Mouse (Mus musculus) monocyte, adult 5-6 weeks (primary cell): ENCODE data around the gene Babam1. TPM values are rescaled to one million over a fixed set of nuclear protein-coding genes. Genes with fewer than 3 reads are reported as not detected.

Source experiments
- total RNA-seq: library from RNA; stranded (forward); fragments of 200-1000, 200-491, 200-594 nt; gene quantifications from 3 replicates; pipeline ENCODE4 v1.2.3, GENCODE M21; 2017

Babam1 gene
- total RNA-seq, 1 experiment from 2014 or later, result 61.4 TPM

Other genes starting within 250 kb of the Babam1 start
- 71.0 to 99.2 TPM (median 72.2 TPM) in 3 replicates for gene Myo9b, start 124.1 kb upstream of the Babam1 start, total RNA-seq
- gene Haus8, start 123.9 kb upstream of the Babam1 start, total RNA-seq, result 45.5 to 77.0 TPM (median 73.5 TPM) in 3 replicates
- gene Use1, start 30.0 kb upstream of the Babam1 start, total RNA-seq, result 172 to 275 TPM (median 266 TPM) in 3 replicates
- gene Ocel1, start 25.6 kb upstream of the Babam1 start, total RNA-seq, result 11.9 to 24.2 TPM (median 16.3 TPM) in 3 replicates
- 3.4 to 11.6 TPM (median 9.4 TPM) in 3 replicates for gene Nr2f6, start 14.9 kb upstream of the Babam1 start, total RNA-seq
- gene Ushbp1, start 1.1 kb upstream of the Babam1 start, total RNA-seq, result 0.10 TPM in 1 of 3 replicates, not detected in the others
- gene Ankle1, start 9.1 kb downstream of the Babam1 start, total RNA-seq, result 0.48 TPM in 1 of 3 replicates, not detected in the others
- 2.2 to 12.0 TPM (median 8.3 TPM) in 3 replicates for gene Abhd8, start 66.8 kb downstream of the Babam1 start, total RNA-seq
- gene Mrpl34, start 68.1 kb downstream of the Babam1 start, total RNA-seq, result 5.7 to 17.9 TPM (median 13.7 TPM) in 3 replicates
- gene Dda1, start 72.3 kb downstream of the Babam1 start, total RNA-seq, result 33.6 to 53.8 TPM (median 42.4 TPM) in 3 replicates
- gene Ano8, start 89.1 kb downstream of the Babam1 start, total RNA-seq, result 4.7 to 11.0 TPM (median 8.5 TPM) in 3 replicates
- 16.0 to 22.2 TPM (median 16.4 TPM) in 3 replicates for gene Gtpbp3, start 91.2 kb downstream of the Babam1 start, total RNA-seq
- not detected in 3 replicates for gene Plvap, start 114.9 kb downstream of the Babam1 start, total RNA-seq
- gene Ccdc194, start 128.8 kb downstream of the Babam1 start, total RNA-seq, result not detected in 3 replicates
- 25.5 to 51.2 TPM (median 32.9 TPM) in 3 replicates for gene Bst2, start 140.6 kb downstream of the Babam1 start, total RNA-seq
- gene Mvb12a, start 146.1 kb downstream of the Babam1 start, total RNA-seq, result 13.9 to 34.3 TPM (median 20.5 TPM) in 3 replicates
- 0.29 TPM in 1 of 3 replicates, not detected in the others for gene Tmem221, start 162.0 kb downstream of the Babam1 start, total RNA-seq
- not detected in 3 replicates for gene Nxnl1, start 169.7 kb downstream of the Babam1 start, total RNA-seq
- 0.53 to 1.2 TPM (median 0.76 TPM) in 3 replicates for gene Slc27a1, start 172.0 kb downstream of the Babam1 start, total RNA-seq
- 31.2 to 49.8 TPM (median 36.8 TPM) in 3 replicates for gene Pgls, start 195.3 kb downstream of the Babam1 start, total RNA-seq
- gene Fam129c, start 200.8 kb downstream of the Babam1 start, total RNA-seq, result 6.3 to 12.8 TPM (median 6.9 TPM) in 3 replicates
- gene Colgalt1, start 214.1 kb downstream of the Babam1 start, total RNA-seq, result 39.9 to 78.4 TPM (median 65.4 TPM) in 3 replicates